8 mouse cellular contexts compared by ENCODE assay signal in genomic region chr19:46572951-46573937, GRCm38 (mm10). TPM values are rescaled to one million over a fixed set of nuclear protein-coding genes. Genes with fewer than 3 reads are reported as not detected.
A peak's percentile ranks its signal among the peaks of the same experiment; 100 is the strongest.
DNase-seq lines count a peak whose midpoint lies in the region; ATAC-seq lines count a peak whose summit lies in the region.

Gene Arl3 (minus strand): TSS chr19:46573198.
Gene Sfxn2 (plus strand): TSS chr19:46573365.

- H3K9me3 ChIP-seq in hindbrain, embryonic 11.5 days (ENCODE audit: control insufficient read depth, low read length), result no peaks in the 10 kb centered on the region

- H3K27ac ChIP-seq in hindbrain, embryonic 11.5 days (ENCODE audit: low read depth, low read length), result peak within 1 kb of the TSS; percentile 33

- H3K9ac ChIP-seq in hindbrain, embryonic 11.5 days (ENCODE audit: low read depth, low read length), result peak within 1 kb of the TSS; percentile 68

- no peaks in the 10 kb centered on the region for H3K4me1 ChIP-seq in hindbrain, embryonic 11.5 days (replicated peaks; ENCODE audit: control insufficient read depth, insufficient read depth, low read length)

- peak within 1 kb of the TSS; percentile 61 for H3K4me3 ChIP-seq in hindbrain, embryonic 11.5 days (ENCODE audit: low read depth, low read length)

- no peaks in the 10 kb centered on the region for H3K27me3 ChIP-seq in hindbrain, embryonic 11.5 days (ENCODE audit: control insufficient read depth, insufficient read depth, low read length)

- ATAC-seq in hindbrain, embryonic 11.5 days (ENCODE audit: low FRiP score), result peak; percentile 96

- peak; percentile 98 for DNase-seq in Muller cell, postnatal 12 days (ENCODE audit: inconsistent ontology term)
- peak; percentile 96 for DNase-seq in cerebellum, adult 9-11 months
- DNase-seq in frontal cortex, adult 2 months (ENCODE audit: extremely low spot score in 1 of 2, low spot score in 1 of 2), result peak; percentile 85 to 95
- peak; percentile 98 for DNase-seq in hindbrain, embryonic 11.5 days (ENCODE audit: low spot score)
- DNase-seq in layer of hippocampus, postnatal 10 days (ENCODE audit: low spot score in 2 of 2), result peak; percentile 88 to 94
- peak; percentile 97 for DNase-seq in lung, postnatal 10 days
- DNase-seq in ovary, postnatal 36 days (ENCODE audit: low spot score), result peak; percentile 93
- DNase-seq in thymus, postnatal 25 days, result peak; percentile 94

- no peaks in the 10 kb centered on the region for H3K36me3 ChIP-seq in hindbrain, embryonic 11.5 days (ENCODE audit: control insufficient read depth, insufficient read depth, low read length)

- peak within 1 kb of the TSS; percentile 71 for H3K4me2 ChIP-seq in hindbrain, embryonic 11.5 days (replicated peaks; ENCODE audit: low read depth, low read length)

- WGBS in hindbrain, embryonic 11.5 days, result under 1% methylated on average over 50 of the region's 67 CpGs

RNA-seq across cellular contexts. Expression of gene Arl3, which starts in this region (rescaled TPM):
- 249 and 253 TPM in 2 replicates for polyA plus RNA-seq in frontal cortex, adult 2 months (2012; rRNA removed)
- 145 and 160 TPM in 2 replicates for polyA plus RNA-seq in hindbrain, embryonic 11.5 days (2014; fragmentation: Nextera tagmentation; extraction: Ambion mirVana)
- 100 to 1,000 TPM; 133 to 138 TPM for total RNA-seq in layer of hippocampus, postnatal 10 days (2021)

RNA-seq across cellular contexts. Expression of gene Sfxn2, which starts in this region (rescaled TPM):
- 6.0 and 7.5 TPM in 2 replicates for polyA plus RNA-seq in frontal cortex, adult 2 months (2012; rRNA removed)
- 9.3 and 11.1 TPM in 2 replicates for polyA plus RNA-seq in hindbrain, embryonic 11.5 days (2014; fragmentation: Nextera tagmentation; extraction: Ambion mirVana)
- total RNA-seq in layer of hippocampus, postnatal 10 days (2021), result 1 to 10 TPM; 8.5 to 9.9 TPM

Comparison
In these comparisons a context has a peak if more than half of its experiments do, and no peak if none do; other contexts are left out.
1. Peak in every context shown above with its lines: DNase-seq, ATAC-seq, H3K4me3 ChIP-seq and H3K27ac ChIP-seq.